Mouse (Mus musculus) hindbrain, embryonic 13.5 days (tissue): ENCODE results near the gene Lingo1. TPM values are rescaled to one million over a fixed set of nuclear protein-coding genes. Genes with fewer than 3 reads are reported as not detected.

ENCODE experiments used
- ATAC-seq: fragments of 200-750 bp; cut with Nextera tagmentation; 2 replicates; pipeline ENCODE4 v1.8.0; 2017; ENCODE audit warnings: moderate TSS enrichment; ENCODE audit not compliant: low FRiP score
- H3K27ac ChIP-seq: fragments of 300-500 bp; sonication (generic); 2 replicates; pipeline ENCODE4 v1.5.1; 2015; ENCODE audit warnings: inconsistent platforms, mild to moderate bottlenecking, moderate library complexity
- H3K27me3 ChIP-seq: fragments of 300-500 bp; sonication (generic); 2 replicates; pipeline ENCODE4 v1.6.1; 2015; ENCODE audit warnings: mild to moderate bottlenecking, inconsistent platforms
- H3K36me3 ChIP-seq: fragments of 300-500 bp; sonication (generic); 2 replicates; pipeline ENCODE4 v1.6.1; 2015; ENCODE audit warnings: mild to moderate bottlenecking, inconsistent platforms
- H3K4me1 ChIP-seq: fragments of 300-500 bp; sonication (generic); replicated peaks from 2 replicates; pipeline ENCODE4 v1.6.1; 2015; ENCODE audit warnings: inconsistent platforms
- H3K4me2 ChIP-seq: fragments of 300-500 bp; sonication (generic); 2 replicates; pipeline ENCODE4 v1.6.1; 2015; ENCODE audit warnings: inconsistent platforms, mild to moderate bottlenecking, moderate library complexity
- H3K4me3 ChIP-seq: fragments of 300-500 bp; sonication (generic); 2 replicates; pipeline ENCODE4 v1.5.1; 2015; ENCODE audit warnings: mild to moderate bottlenecking, inconsistent platforms
- H3K9ac ChIP-seq: fragments of 300-500 bp; sonication (generic); 2 replicates; pipeline ENCODE4 v1.6.1; 2015; ENCODE audit warnings: mild to moderate bottlenecking, inconsistent platforms
- H3K9me3 ChIP-seq: fragments of 300-500 bp; sonication (generic); 2 replicates; pipeline ENCODE4 v1.6.1; 2016; ENCODE audit warnings: inconsistent platforms
- WGBS: fragments of 180-500 bp; shearing (Covaris S2); methylation state at CpG from one replicate; pipeline ENCODE4 v1.1.7; 2015; 5-methylcytosine and 5-hydroxymethylcytosine counted together
- polyA plus RNA-seq: library from polyadenylated mRNA; unstranded; fragments of >200 nt; fragmentation: Nextera tagmentation; extraction: Ambion mirVana; gene quantifications from 2 replicates; pipeline ENCODE4 v1.2.1, GENCODE M21; 2015

Lingo1 gene
- polyA plus RNA-seq, 1 experiment from 2014 or later: 48.9 TPM

GRCm38 (mm10) chr9:56572534-56573479 lies 223.5 kb downstream of the Lingo1 start:
- 49% methylated on average over 23 of the region's 23 CpGs for WGBS
- no peaks in the 10 kb centered on the region for H3K9me3 ChIP-seq
- no peak overlapping the region for H3K4me2 ChIP-seq
- H3K27ac ChIP-seq: peak overlapping the region; percentile 82
- H3K4me3 ChIP-seq: no peak overlapping the region
- H3K9ac ChIP-seq: 0 out of 2 replicates have a peak overlapping the region, but pooled peaks have one; percentile 25
- peaks cover 18% of the 10 kb centered on the region for H3K4me1 ChIP-seq
- no peaks in the 10 kb centered on the region for H3K27me3 ChIP-seq
- no peaks in the 10 kb centered on the region for H3K36me3 ChIP-seq
- ATAC-seq: peak; percentile 56; the same call in 1 of the 2 replicates

Other genes with a start within 250 kb of the Lingo1 start
- 0.18 TPM in 1 of 2 replicates, not detected in the other for gene Odf3l1, start 68.2 kb upstream of the Lingo1 start, polyA plus RNA-seq
- 4.2 and 5.2 TPM in 2 replicates for gene Cspg4, start 68.6 kb upstream of the Lingo1 start, polyA plus RNA-seq
- gene Snx33, start 131.9 kb upstream of the Lingo1 start, polyA plus RNA-seq: 2.9 and 3.7 TPM in 2 replicates
- 74.5 and 74.8 TPM in 2 replicates for gene Imp3, start 141.0 kb upstream of the Lingo1 start, polyA plus RNA-seq
- 28.5 and 31.5 TPM in 2 replicates for gene Snupn, start 154.4 kb upstream of the Lingo1 start, polyA plus RNA-seq
- gene Ptpn9, start 198.5 kb upstream of the Lingo1 start, polyA plus RNA-seq: 22.7 and 23.1 TPM in 2 replicates